Mouse (Mus musculus) adrenal gland (tissue): ENCODE results near the gene Pdia3.
"Not testable (repeated sequence)": the region's sequence is repeated elsewhere in the genome, so short reads cannot be mapped to it uniquely, and the experiment has no call there.

ENCODE experiments used
- intact Hi-C: fragments of 180-260 bp; cut with DNase I; formaldehyde crosslinking; loops from one replicate; pipeline ENCODE4 v1.15.1; 2025
- microRNA-seq, 2 experiments: library from miRNA; unstranded; fragments of <30 nt; microRNA quantifications; one replicate each; pipeline ENCODE4; 2019

Pdia3 gene

GRCm38 (mm10) chr2:121474180-121474535 is 60.6 kb downstream of the Pdia3 start:
- intact Hi-C loops = no loop called here

- intact Hi-C loops = not testable (repeated sequence)
Measured at GRCm38 (mm10) chr2:121475306-121475705, 61.7 kb downstream of the Pdia3 start.

- intact Hi-C loops = no loop called here
Measured at GRCm38 (mm10) chr2:121477491-121478266, 64.1 kb downstream of the Pdia3 start.

- intact Hi-C loops = no loop called here
Measured at GRCm38 (mm10) chr2:121480498-121480897, 66.9 kb downstream of the Pdia3 start.

- intact Hi-C loops = not testable (repeated sequence)
Measured at GRCm38 (mm10) chr2:121480916-121481315, 67.3 kb downstream of the Pdia3 start.

GRCm38 (mm10) chr2:121483576-121483975 is 70.0 kb downstream of the Pdia3 start:
- intact Hi-C loops = no loop called here

- intact Hi-C loops = not testable (repeated sequence)
Measured at GRCm38 (mm10) chr2:121484403-121484802, 70.8 kb downstream of the Pdia3 start.

Small RNA genes within 50 kb of the gene (microRNA-seq; reads per million reads assigned to microRNA genes)
- 0 reads per million in 2 experiments for gene Gm22953
